Mouse (Mus musculus): ENCODE data around the gene Aym1.

DNA sequence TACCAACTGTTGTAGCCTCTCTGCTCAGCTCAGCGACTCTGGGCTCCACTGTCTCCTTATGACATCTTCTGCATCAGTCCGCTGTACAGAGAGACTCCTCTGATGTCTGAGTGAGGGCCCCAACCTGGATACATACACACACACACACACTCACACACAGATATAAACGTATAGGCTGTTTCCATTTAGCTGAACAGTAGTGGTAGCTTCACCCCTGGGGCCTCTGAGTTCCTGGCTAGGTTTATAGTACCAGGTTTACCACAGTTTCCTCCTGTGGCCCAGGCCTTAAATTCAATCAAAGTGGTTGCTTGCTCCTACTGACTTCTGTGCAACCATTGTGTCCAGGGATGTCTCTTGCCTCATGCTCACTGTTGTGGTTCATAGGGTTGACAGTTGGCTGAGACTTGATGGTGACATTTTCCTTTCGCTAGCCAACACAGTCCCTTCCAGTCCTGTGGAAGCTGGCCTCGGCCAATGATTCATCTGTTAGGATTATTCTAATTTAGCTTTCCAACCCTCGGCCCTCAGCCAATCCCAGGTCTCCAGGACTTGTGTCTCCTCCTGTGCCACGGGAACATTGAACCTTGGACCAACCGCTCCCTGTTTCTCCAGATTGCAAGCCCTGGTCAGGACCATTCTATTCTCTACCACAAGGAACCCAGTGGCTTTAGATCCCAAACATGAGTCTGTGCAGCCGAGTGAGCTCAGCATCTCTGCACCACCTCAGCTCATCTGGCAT is 5.3 kb downstream of the Aym1 start:
- TF ChIP-seq CTCF (IDR thresholded peaks at IDR 0.05; ENCODE audit: low read depth) (no peak), EP300 (IDR thresholded peaks at IDR 0.05; ENCODE audit: low read depth) (no peak)

Data from liver, postnatal 0 days (tissue).